Mouse (Mus musculus) embryonic facial prominence, embryonic 12.5 days (tissue): ENCODE measurements around the gene D5Ertd579e. TPM values are rescaled to one million over a fixed set of nuclear protein-coding genes. Genes with fewer than 3 reads are reported as not detected.

ENCODE experiments used
- polyA plus RNA-seq: library from polyadenylated mRNA; unstranded; fragments of >200 nt; fragmentation: Nextera tagmentation; extraction: Ambion mirVana; gene quantifications from 2 replicates; pipeline ENCODE4 v1.2.1, GENCODE M21; 2016

Gene D5Ertd579e
- polyA plus RNA-seq, 1 experiment from 2014 or later: 27.0 TPM

Other genes starting within 250 kb of the D5Ertd579e start
- gene Grpel1, start 231.0 kb downstream of the D5Ertd579e start, polyA plus RNA-seq: 48.0 and 48.4 TPM in 2 replicates
- 2.1 and 2.3 TPM in 2 replicates for gene Tada2b, start 211.7 kb downstream of the D5Ertd579e start, polyA plus RNA-seq
- gene Ccdc96, start 211.4 kb downstream of the D5Ertd579e start, polyA plus RNA-seq: 0.69 and 0.84 TPM in 2 replicates
- gene Tbc1d14, start 102.7 kb downstream of the D5Ertd579e start, polyA plus RNA-seq: 44.5 and 45.8 TPM in 2 replicates
- 32.0 and 32.2 TPM in 2 replicates for gene Bloc1s4, start 52.6 kb upstream of the D5Ertd579e start, polyA plus RNA-seq
- 673 and 717 TPM in 2 replicates for gene Mrfap1, start 100.7 kb upstream of the D5Ertd579e start, polyA plus RNA-seq
- 10.3 and 11.7 TPM in 2 replicates for gene Man2b2, start 134.6 kb upstream of the D5Ertd579e start, polyA plus RNA-seq
- 1.1 and 1.8 TPM in 2 replicates for gene Ppp2r2c, start 172.5 kb upstream of the D5Ertd579e start, polyA plus RNA-seq